Mouse (Mus musculus) kidney, postnatal 0 days (tissue): ENCODE measurements around the gene Trabd2b. TPM values are rescaled to one million over a fixed set of nuclear protein-coding genes. Genes with fewer than 3 reads are reported as not detected.

Source experiments
- ATAC-seq: fragments of 200-750 bp; cut with Nextera tagmentation; replicated peaks from 2 replicates; pipeline ENCODE4 v1.8.0; 2017; ENCODE audit warnings: low read depth, moderate number of reproducible peaks, moderate TSS enrichment, moderate library complexity; ENCODE audit not compliant: low FRiP score
- DNase-seq: peaks from one replicate; pipeline ENCODE4 v3.0.0-alpha.2; 2016; ENCODE audit warnings: low spot score
- H3K27ac ChIP-seq: fragments of 300-500 bp; sonication (generic); 2 replicates; pipeline ENCODE4 v1.5.1; 2014; ENCODE audit warnings: mild to moderate bottlenecking
- H3K27me3 ChIP-seq: fragments of 300-500 bp; sonication (generic); 2 replicates; pipeline ENCODE4 v1.6.1; 2014; ENCODE audit warnings: low read length, mixed read lengths; ENCODE audit not compliant: insufficient read depth
- H3K36me3 ChIP-seq: fragments of 300-500 bp; sonication (generic); 2 replicates; pipeline ENCODE4 v1.6.1; 2014; ENCODE audit warnings: low read length, mixed read lengths; ENCODE audit not compliant: insufficient read depth
- H3K4me1 ChIP-seq: fragments of 300-500 bp; sonication (generic); replicated peaks from 2 replicates; pipeline ENCODE4 v1.6.1; 2014; ENCODE audit warnings: antibody characterized with exemption, low read length, mixed read lengths; ENCODE audit not compliant: insufficient read depth
- H3K4me2 ChIP-seq: fragments of 300-500 bp; sonication (generic); 2 replicates; pipeline ENCODE4 v1.6.1; 2014; ENCODE audit warnings: mild to moderate bottlenecking, low read length, moderate library complexity, mixed read lengths
- H3K4me3 ChIP-seq: fragments of 300-500 bp; sonication (generic); replicated peaks from 2 replicates; pipeline ENCODE4 v1.5.1; 2014; ENCODE audit warnings: low read depth, low read length
- H3K9ac ChIP-seq: fragments of 300-500 bp; sonication (generic); 2 replicates; pipeline ENCODE4 v1.6.1; 2014; ENCODE audit warnings: low read depth, low read length
- H3K9me3 ChIP-seq: fragments of 300-500 bp; sonication (generic); replicated peaks from 2 replicates; pipeline ENCODE4 v1.6.1; 2016; ENCODE audit warnings: low read length, inconsistent platforms, mixed read lengths
- CTCF ChIP-seq: IDR thresholded peaks from 2 replicates; pipeline ENCODE4 v1.5.1; 2016; ENCODE audit warnings: antibody characterized with exemption, low read depth, mild to moderate bottlenecking, moderate library complexity
- WGBS: fragments of 180-500 bp; shearing (Covaris S2); extraction: QIAGEN DNeasy Blood & Tissue Kit; methylation state at CpG from one replicate; pipeline ENCODE4 v1.1.7; 2014; 5-methylcytosine and 5-hydroxymethylcytosine counted together
- polyA plus RNA-seq: library from polyadenylated mRNA; unstranded; fragments of >200 nt; fragmentation: Nextera tagmentation; extraction: Ambion mirVana; gene quantifications from 2 replicates; pipeline ENCODE4 v1.2.1, GENCODE M21; 2015

Trabd2b gene
- polyA plus RNA-seq, 1 experiment from 2014 or later: 5.2 TPM

DNA sequence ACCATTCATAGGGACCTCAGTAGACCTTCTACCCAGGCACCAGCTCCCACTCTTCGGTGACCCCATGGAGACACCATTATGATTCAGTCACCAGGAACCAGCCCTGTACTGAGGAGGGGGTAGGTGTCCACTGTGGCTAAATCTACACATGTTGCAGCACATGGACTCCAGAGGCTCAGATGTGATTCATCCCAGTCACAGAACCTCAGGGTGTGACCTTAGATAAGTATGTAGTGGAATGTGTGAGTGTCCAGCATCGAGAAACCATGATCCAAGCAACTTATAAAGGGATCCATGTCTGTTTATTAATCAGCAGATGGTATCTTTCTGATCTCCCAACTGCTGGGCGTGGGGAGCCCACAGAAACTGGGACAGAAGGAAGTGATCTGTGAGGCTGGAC is 18.2 kb upstream of the Trabd2b start:
- Histone ChIP-seq H3K4me2 (no peak overlapping the region), H3K4me1 (no peaks in the 10 kb centered on the region), H3K9me3 (no peaks in the 10 kb centered on the region), H3K4me3 (no peak overlapping the region), H3K36me3 (no peaks in the 10 kb centered on the region), H3K9ac (no peak overlapping the region), H3K27ac (no peak overlapping the region), H3K27me3 (no peaks in the 10 kb centered on the region)
- 74% methylated on average over 3 of the region's 3 CpGs for WGBS
- TF ChIP-seq CTCF: no peak
- DNase-seq (no peak), ATAC-seq (no peak)

GRCm38 (mm10) chr4:114389653-114390052 is 16.9 kb upstream of the Trabd2b start:
- Histone ChIP-seq H3K27me3 (no peaks in the 10 kb centered on the region), H3K4me2 (no peak overlapping the region), H3K27ac (no peak overlapping the region), H3K9ac (no peak overlapping the region), H3K4me3 (no peak overlapping the region), H3K36me3 (no peaks in the 10 kb centered on the region), H3K9me3 (no peaks in the 10 kb centered on the region), H3K4me1 (no peaks in the 10 kb centered on the region)
- no peak for DNase-seq
- ATAC-seq: no peak
- TF ChIP-seq CTCF: no peak

GRCm38 (mm10) chr4:114397625-114398024 is 8.9 kb upstream of the Trabd2b start:
- no peak overlapping the region for H3K9ac ChIP-seq
- DNase-seq: peak; percentile 35
- ATAC-seq: no peak
- H3K36me3 ChIP-seq: no peaks in the 10 kb centered on the region
- H3K27ac ChIP-seq: no peak overlapping the region
- no peak overlapping the region for H3K4me2 ChIP-seq
- TF ChIP-seq CTCF: peak; percentile 67
- H3K9me3 ChIP-seq: no peaks in the 10 kb centered on the region
- no peak overlapping the region for H3K4me3 ChIP-seq
- no peaks in the 10 kb centered on the region for H3K27me3 ChIP-seq
- 0 out of 2 replicates have a peak, but pooled peaks cover 6% of the 10 kb centered on the region for H3K4me1 ChIP-seq

GRCm38 (mm10) chr4:114399821-114400220 is 6.7 kb upstream of the Trabd2b start:
- ATAC-seq (no peak), DNase-seq (no peak)
- Histone ChIP-seq H3K9me3 (no peaks in the 10 kb centered on the region), H3K27ac (no peak overlapping the region), H3K36me3 (no peaks in the 10 kb centered on the region), H3K4me3 (no peak overlapping the region), H3K4me1 (0 out of 2 replicates have a peak, but pooled peaks cover 6% of the 10 kb centered on the region), H3K4me2 (no peak overlapping the region), H3K9ac (no peak overlapping the region), H3K27me3 (no peaks in the 10 kb centered on the region)
- whole genome bisulfite sequencing: 58% methylated on average over 3 of the region's 3 CpGs
- TF ChIP-seq CTCF: no peak

DNA sequence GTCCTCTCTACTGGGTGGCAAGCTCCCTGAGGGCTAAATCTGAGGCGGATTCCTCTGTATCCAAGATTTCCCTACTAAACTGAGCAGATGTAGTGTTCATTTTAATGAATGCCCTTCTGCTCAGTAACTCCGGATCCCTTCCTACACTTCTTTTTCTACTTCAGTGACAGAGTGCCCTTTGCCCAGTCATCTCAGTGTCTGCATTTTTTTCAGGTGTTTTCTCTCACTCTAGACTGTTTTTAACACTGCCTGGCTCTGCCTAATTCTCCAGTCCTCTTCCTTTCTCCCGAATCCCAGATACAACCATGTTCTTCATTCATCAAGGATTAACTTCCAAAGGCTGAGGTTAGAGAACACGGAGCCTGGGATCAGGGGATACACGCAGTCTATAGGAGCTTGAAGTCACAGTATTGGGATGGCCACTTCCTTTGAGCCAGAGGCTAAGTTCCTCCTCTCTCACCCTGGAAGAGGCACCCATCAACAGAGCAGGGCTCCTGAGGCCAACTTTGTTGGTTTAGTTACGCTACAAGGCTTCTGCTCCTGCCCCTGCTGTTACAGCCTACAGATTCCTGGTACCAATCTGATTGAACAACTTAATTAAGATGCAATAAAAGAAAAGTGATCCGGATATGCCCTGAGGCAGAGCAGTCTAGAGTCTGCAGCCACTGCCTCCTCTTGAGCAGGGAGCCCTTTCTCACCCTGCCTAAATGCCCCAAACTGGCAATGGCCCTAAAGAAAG is 4.4 kb upstream of the Trabd2b start:
- Histone ChIP-seq H3K36me3 (no peaks in the 10 kb centered on the region), H3K4me3 (no peak overlapping the region), H3K9me3 (no peaks in the 10 kb centered on the region), H3K4me2 (no peak overlapping the region), H3K27ac (0 out of 2 replicates have a peak overlapping the region, but pooled peaks have one; percentile 8), H3K9ac (no peak overlapping the region), H3K4me1 (0 out of 2 replicates have a peak, but pooled peaks cover 6% of the 10 kb centered on the region), H3K27me3 (0 out of 2 replicates have a peak, but pooled peaks cover 3% of the 10 kb centered on the region)
- DNase-seq: peak; percentile 64
- WGBS: 45% methylated on average over 7 of the region's 7 CpGs
- no peak for ATAC-seq
- TF ChIP-seq CTCF: no peak

- Histone ChIP-seq H3K27me3 (peaks cover 9% of the 10 kb centered on the region; the same call in 1 of the 2 replicates), H3K9ac (peak overlapping the region; percentile 80), H3K4me2 (peak overlapping the region; percentile 98), H3K36me3 (no peaks in the 10 kb centered on the region), H3K9me3 (no peaks in the 10 kb centered on the region), H3K27ac (peak overlapping the region; percentile 92), H3K4me3 (peak overlapping the region; percentile 78), H3K4me1 (peaks cover 24% of the 10 kb centered on the region)
- peak; percentile 99 for TF ChIP-seq CTCF
- WGBS: under 1% methylated on average over 41 of the region's 74 CpGs
- DNase-seq: peak; percentile 96
- peak; percentile 78 for ATAC-seq
These were observed 706 bp upstream of the Trabd2b start for GRCm38 (mm10) chr4:114405682-114406354.
